Mouse (Mus musculus) skeletal muscle tissue, adult 2 months (tissue): ENCODE measurements at regions not wholly inside any gene's neighbourhood (a gene's known extent, or its start where the extent isn't known, plus 50 kb on each side); places are given as distances from the start of the nearest gene placed in this dataset.
A peak's percentile ranks its signal among the peaks of the same experiment; 100 is the strongest.
"Not testable (repeated sequence)": the region's sequence is repeated elsewhere in the genome, so short reads cannot be mapped to it uniquely, and the experiment has no call there.

Experiments used
- DNase-seq: peaks from one replicate; pipeline ENCODE4 v3.0.0-alpha.2; 2012; ENCODE audit warnings: low read depth, low spot score

- DNase-seq: no peak
These were observed 135.1 kb downstream of the Bcat1 start for GRCm38 (mm10) chr6:144940871-144941380.

GRCm38 (mm10) chr6:144938613-144939236, 137.3 kb downstream of the Bcat1 start:
- DNase-seq: no peak

- DNase-seq: no peak
These were observed 138.8 kb downstream of the Bcat1 start for GRCm38 (mm10) chr6:144937211-144937610.

GRCm38 (mm10) chr6:144933722-144934235, 142.2 kb downstream of the Bcat1 start:
- no peak for DNase-seq

GRCm38 (mm10) chr6:144932402-144932801, 143.6 kb downstream of the Bcat1 start:
- no peak for DNase-seq

- DNase-seq: no peak
These were observed 146.0 kb downstream of the Bcat1 start for GRCm38 (mm10) chr6:144929959-144930358.

- DNase-seq: no peak
These were observed 146.6 kb downstream of the Bcat1 start for GRCm38 (mm10) chr6:144929262-144929855.

- DNase-seq: no peak
These were observed 145.8 kb upstream of the Sox5 start for GRCm38 (mm10) chr6:144927599-144927998.

- DNase-seq: no peak
These were observed 141.0 kb upstream of the Sox5 start for GRCm38 (mm10) chr6:144922762-144923161.

- DNase-seq: no peak
These were observed 138.0 kb upstream of the Sox5 start for GRCm38 (mm10) chr6:144919750-144920149.

- no peak for DNase-seq
These were observed 135.4 kb upstream of the Sox5 start for GRCm38 (mm10) chr6:144917128-144917527.

- DNase-seq: no peak
These were observed 130.0 kb upstream of the Sox5 start for GRCm38 (mm10) chr6:144911781-144912180.

- DNase-seq: no peak
These were observed 128.6 kb upstream of the Sox5 start for GRCm38 (mm10) chr6:144910392-144910791.

- no peak for DNase-seq
These were observed 126.9 kb upstream of the Sox5 start for GRCm38 (mm10) chr6:144908646-144909045.

GRCm38 (mm10) chr6:144903156-144903555, 121.4 kb upstream of the Sox5 start:
- no peak for DNase-seq

- DNase-seq: peak; percentile 60
These were observed 120.7 kb upstream of the Sox5 start for GRCm38 (mm10) chr6:144902267-144902995.

GRCm38 (mm10) chr6:144901825-144902224, 120.0 kb upstream of the Sox5 start:
- no peak for DNase-seq

- DNase-seq: not testable (repeated sequence)
These were observed 119.1 kb upstream of the Sox5 start for GRCm38 (mm10) chr6:144900858-144901257.

GRCm38 (mm10) chr6:144897526-144897925, 115.7 kb upstream of the Sox5 start:
- no peak for DNase-seq

- no peak for DNase-seq
These were observed 109.1 kb upstream of the Sox5 start for GRCm38 (mm10) chr6:144890914-144891313.

GRCm38 (mm10) chr6:144890166-144890565, 108.4 kb upstream of the Sox5 start:
- DNase-seq: no peak

- no peak for DNase-seq
These were observed 101.3 kb upstream of the Sox5 start for GRCm38 (mm10) chr6:144883117-144883516.
